ENCODE assay signal across 8 mouse cellular contexts in genomic region chr10:76033119-76033455, GRCm38 (mm10). TPM values are rescaled to one million over a fixed set of nuclear protein-coding genes. Genes with fewer than 3 reads are reported as not detected.
DNase-seq lines count a peak whose midpoint lies in the region; ATAC-seq lines count a peak whose summit lies in the region.

No protein-coding gene starts in this region.

- H3K9ac ChIP-seq in forebrain, embryonic 12.5 days, result peak overlapping the region; percentile 89
- peak overlapping the region; percentile 94 for H3K9ac ChIP-seq in liver, embryonic 15.5 days

- peak; percentile 6 for ATAC-seq in CD4-positive, CD25-positive, alpha-beta regulatory T cell, adult 4 months
- no peak for ATAC-seq in forebrain, embryonic 12.5 days (ENCODE audit: low FRiP score)
- no peak for ATAC-seq in liver, embryonic 15.5 days (ENCODE audit: insufficient read depth)
- ATAC-seq in monocyte, adult 5-6 weeks (replicated peaks; ENCODE audit: insufficient number of reproducible peaks, low FRiP score, low TSS enrichment, poor library complexity, severe bottlenecking), result no peak

- DNase-seq in heart, embryonic 10.5 days (ENCODE audit: low spot score), result no peak
- no peak for DNase-seq in heart, adult 11 months
- no peak for DNase-seq in adrenal gland, postnatal 14 days
- DNase-seq in spleen, postnatal 4 days (ENCODE audit: low spot score in 2 of 2), result no peak

- peak overlapping the region; percentile 97 for H3K27ac ChIP-seq in heart, embryonic 10.5 days
- H3K27ac ChIP-seq in forebrain, embryonic 12.5 days, result peak overlapping the region; percentile 69; the same call in 1 of the 2 replicates
- peak overlapping the region; percentile 68; the same call in 1 of the 2 replicates for H3K27ac ChIP-seq in liver, embryonic 15.5 days (replicated peaks)

- peaks cover 17% of the 10 kb centered on the region for H3K4me1 ChIP-seq in heart, embryonic 10.5 days
- H3K4me1 ChIP-seq in forebrain, embryonic 12.5 days, result peaks cover 11% of the 10 kb centered on the region
- peaks cover 48% of the 10 kb centered on the region for H3K4me1 ChIP-seq in liver, embryonic 15.5 days (replicated peaks)

- H3K9me3 ChIP-seq in heart, embryonic 10.5 days, result no peaks in the 10 kb centered on the region
- H3K9me3 ChIP-seq in forebrain, embryonic 12.5 days, result no peaks in the 10 kb centered on the region
- no peaks in the 10 kb centered on the region for H3K9me3 ChIP-seq in liver, embryonic 15.5 days (replicated peaks)

- H3K27me3 ChIP-seq in heart, embryonic 10.5 days (ENCODE audit: insufficient read depth, poor library complexity, severe bottlenecking), result no peaks in the 10 kb centered on the region
- no peaks in the 10 kb centered on the region for H3K27me3 ChIP-seq in forebrain, embryonic 12.5 days
- H3K27me3 ChIP-seq in liver, embryonic 15.5 days, result no peaks in the 10 kb centered on the region

- WGBS in heart, embryonic 10.5 days, result 15% methylated on average over 7 of the region's 7 CpGs
- 21% methylated on average over 7 of the region's 7 CpGs for WGBS in forebrain, embryonic 12.5 days
- WGBS in liver, embryonic 15.5 days (ENCODE audit: insufficient replicate concordance), result 15% methylated on average over 7 of the region's 7 CpGs

- peak overlapping the region; percentile 89 for H3K4me3 ChIP-seq in heart, embryonic 10.5 days
- peak overlapping the region; percentile 83 for H3K4me3 ChIP-seq in forebrain, embryonic 12.5 days (replicated peaks)
- peak overlapping the region; percentile 92 for H3K4me3 ChIP-seq in liver, embryonic 15.5 days (replicated peaks)

- peaks cover 33% of the 10 kb centered on the region for H3K36me3 ChIP-seq in heart, embryonic 10.5 days
- peaks cover 25% of the 10 kb centered on the region for H3K36me3 ChIP-seq in forebrain, embryonic 12.5 days (replicated peaks)
- peaks cover 18% of the 10 kb centered on the region for H3K36me3 ChIP-seq in liver, embryonic 15.5 days (replicated peaks)

- H3K4me2 ChIP-seq in forebrain, embryonic 12.5 days, result peak overlapping the region; percentile 68
- peak overlapping the region; percentile 86 for H3K4me2 ChIP-seq in liver, embryonic 15.5 days

RNA-seq across cellular contexts. Expression of gene Zfp280b, which starts 0.6 kb away (rescaled TPM):
- polyA plus RNA-seq in heart, embryonic 10.5 days (2016; fragmentation: Nextera tagmentation; extraction: Ambion mirVana), result 24.7 and 33.4 TPM in 2 replicates
- polyA plus RNA-seq in CD4-positive, CD25-positive, alpha-beta regulatory T cell, adult 4 months (2017; shearing (Covaris generic)), result 1 to 10 TPM; 9.6 to 9.7 TPM
- polyA plus RNA-seq in forebrain, embryonic 12.5 days (2016; fragmentation: Nextera tagmentation; extraction: Ambion mirVana), result 26.1 and 26.7 TPM in 2 replicates
- polyA plus RNA-seq in liver, embryonic 15.5 days (2015; fragmentation: Nextera tagmentation; extraction: Ambion mirVana), result 10.8 and 11.2 TPM in 2 replicates
- total RNA-seq in monocyte, adult 5-6 weeks (2017), result 4.8 to 11.1 TPM (median 10.7 TPM) in 3 replicates
- 8.8 and 11.5 TPM in 2 replicates for total RNA-seq in adrenal gland, postnatal 14 days (2021)
